Mouse (Mus musculus) brain, adult 2 months (tissue): ENCODE data around the gene Ermp1.

Experiments used
- DNase-seq: peaks from one replicate; pipeline ENCODE4 v3.0.0; 2011; ENCODE audit warnings: low read depth, low spot score

The Ermp1 gene

DNA sequence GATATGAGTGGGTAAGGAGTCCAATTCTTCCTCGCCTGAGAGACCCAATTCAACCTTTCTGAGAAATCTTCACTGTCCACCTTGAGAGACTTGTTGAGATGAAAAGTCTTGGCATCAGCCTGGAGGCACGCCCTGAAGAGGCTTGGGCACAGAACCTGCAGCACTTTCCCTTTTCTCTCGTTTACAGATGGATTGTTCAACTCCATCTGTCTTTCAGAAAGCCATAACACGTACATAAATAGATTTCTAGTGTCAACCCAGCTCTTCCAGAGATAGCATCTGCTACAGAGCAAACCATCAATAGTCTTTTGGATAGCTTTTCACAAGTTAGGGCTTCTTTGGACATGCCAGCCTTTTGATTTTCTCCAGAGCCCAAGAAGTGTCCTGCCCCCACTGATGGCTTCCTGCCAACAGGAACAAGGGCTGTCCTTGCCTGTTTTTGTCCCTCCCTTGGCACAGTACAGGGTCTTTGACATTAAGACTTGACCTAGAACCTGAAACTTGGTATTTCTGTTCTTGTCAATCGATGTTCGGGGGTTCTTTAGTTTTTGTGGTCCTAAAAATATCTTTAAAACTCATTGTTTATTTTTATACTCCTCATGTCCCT is 13.9 kb upstream of the Ermp1 start:
- DNase-seq, result peak; percentile 61

GRCm38 (mm10) chr19:29660835-29661764 is 12.9 kb upstream of the Ermp1 start:
- peak; percentile 72 for DNase-seq

GRCm38 (mm10) chr19:29659705-29660104 is 11.5 kb upstream of the Ermp1 start:
- DNase-seq, result no peak

DNA sequence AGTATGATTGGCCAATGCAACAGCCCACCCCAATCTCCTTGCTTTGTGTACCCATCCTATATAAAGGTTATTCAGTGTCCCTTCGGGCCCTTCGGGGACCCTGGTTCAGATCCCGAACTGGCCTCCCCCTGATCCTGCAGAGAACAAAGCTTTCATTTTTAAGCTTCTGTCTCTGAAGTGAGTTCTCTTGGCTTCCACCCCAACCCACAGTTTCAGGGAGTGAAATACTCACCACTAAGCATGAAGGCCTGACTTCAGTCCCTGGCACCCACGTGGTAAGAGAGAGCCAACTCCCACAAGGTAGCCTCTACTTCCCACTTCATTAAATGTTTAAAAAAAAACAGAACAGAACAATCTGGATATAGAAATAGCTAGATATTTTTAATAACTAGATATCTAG is 10.6 kb upstream of the Ermp1 start:
- DNase-seq, result no peak

DNA sequence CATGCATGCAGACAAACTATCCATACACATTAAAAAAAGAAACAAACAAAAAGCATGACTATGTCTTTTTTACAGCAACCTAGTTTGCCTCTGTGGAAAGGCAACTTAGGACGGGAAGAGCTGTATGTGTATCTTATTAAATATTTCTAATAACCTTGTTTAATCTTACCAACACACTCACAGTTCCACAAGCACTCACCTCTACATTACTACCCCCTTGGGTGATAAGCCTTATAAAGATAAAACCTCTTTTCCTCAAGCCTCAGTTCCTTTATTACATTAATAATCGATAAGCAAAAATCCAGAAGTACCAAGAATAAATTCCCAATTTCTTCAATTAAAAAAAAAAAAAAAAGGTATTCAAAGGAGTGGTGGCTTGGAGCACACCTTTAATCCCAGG is 9.3 kb upstream of the Ermp1 start:
- DNase-seq, result no peak

DNA sequence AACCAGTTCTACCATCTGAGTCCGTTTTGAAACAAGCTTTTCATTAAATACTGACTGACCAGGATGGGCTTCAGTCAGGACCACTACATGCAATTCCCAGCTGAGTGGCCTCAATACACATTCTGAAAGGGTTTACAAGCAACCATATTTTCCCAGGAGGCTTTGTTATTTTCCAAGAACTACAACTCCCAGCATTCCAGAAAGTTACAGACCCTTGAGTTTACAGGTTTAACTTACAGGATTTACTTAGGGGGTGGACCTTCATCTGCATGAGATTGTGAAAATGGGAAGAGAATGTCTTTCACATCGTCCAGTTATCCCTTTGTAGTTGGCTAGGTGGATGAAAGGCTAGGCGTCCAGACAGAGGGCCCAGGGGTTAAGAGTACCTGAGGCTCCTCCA is 8.8 kb upstream of the Ermp1 start:
- no peak for DNase-seq

DNA sequence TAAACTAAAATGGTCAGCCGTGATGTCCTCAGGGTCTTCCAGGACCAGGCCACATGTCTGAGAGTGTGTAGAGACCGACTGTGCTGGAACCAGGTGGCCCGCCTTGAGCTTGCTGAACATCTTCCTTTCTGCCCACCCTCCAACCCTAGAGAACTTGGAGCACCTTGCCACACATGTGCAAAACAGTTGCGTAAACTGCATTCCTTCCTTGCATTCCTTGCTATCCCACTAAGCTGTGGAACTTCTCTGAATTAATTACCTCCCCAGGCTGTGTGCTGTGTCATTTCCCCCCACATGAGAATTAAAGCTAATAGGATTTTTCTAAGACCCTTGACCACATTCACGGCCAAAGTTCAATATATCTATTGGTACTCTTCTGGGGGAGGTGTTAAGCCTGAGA is 8.4 kb upstream of the Ermp1 start:
- DNase-seq, result no peak

DNA sequence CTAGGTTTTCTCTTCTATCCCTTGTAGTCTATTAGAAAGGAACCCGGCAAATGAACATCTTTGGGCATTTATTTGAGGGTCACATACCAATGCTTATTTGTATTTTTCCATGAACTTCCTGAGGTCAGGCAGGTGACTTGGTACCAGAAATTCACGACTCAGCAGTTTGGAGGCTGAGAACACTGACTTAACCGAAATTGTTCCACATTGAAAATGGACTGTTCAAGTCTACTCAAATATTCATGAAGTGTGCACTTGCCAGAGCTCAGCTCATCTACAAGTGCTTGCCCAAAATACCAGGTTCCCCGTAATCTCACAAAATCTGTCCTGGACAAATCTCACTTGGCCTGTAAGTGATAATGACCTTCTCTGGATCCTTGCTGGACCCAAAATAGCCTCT is 7.8 kb upstream of the Ermp1 start:
- DNase-seq, result peak; percentile 20

- DNase-seq, result peak; percentile 50
Observed at GRCm38 (mm10) chr19:29655148-29655547, 6.9 kb upstream of the Ermp1 start.

DNA sequence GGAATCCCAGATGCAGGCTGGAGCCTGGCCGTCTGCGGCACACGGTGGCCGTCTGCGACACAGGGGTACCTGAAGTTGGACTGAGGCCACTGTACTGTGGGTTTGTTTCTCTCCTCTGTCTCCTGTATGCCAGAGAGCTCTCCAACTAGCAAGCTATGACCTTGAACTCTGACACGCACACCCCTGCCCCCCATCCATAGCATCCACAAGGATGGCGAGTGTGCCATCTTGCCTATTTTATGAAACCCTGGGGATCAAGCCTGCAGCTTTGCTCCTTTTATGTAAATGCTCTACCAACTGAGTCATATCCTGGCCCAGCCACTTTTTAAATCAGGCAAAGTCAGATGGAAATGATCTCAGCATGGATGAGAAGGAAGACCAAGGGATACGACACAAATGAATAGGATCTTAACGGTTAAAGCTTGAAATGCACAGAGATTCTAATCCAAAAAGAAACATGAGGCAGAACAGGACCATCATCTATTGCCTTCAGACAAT is 5.6 kb upstream of the Ermp1 start:
- DNase-seq, result no peak

GRCm38 (mm10) chr19:29649683-29650082 is 1.5 kb upstream of the Ermp1 start:
- no peak for DNase-seq

DNA sequence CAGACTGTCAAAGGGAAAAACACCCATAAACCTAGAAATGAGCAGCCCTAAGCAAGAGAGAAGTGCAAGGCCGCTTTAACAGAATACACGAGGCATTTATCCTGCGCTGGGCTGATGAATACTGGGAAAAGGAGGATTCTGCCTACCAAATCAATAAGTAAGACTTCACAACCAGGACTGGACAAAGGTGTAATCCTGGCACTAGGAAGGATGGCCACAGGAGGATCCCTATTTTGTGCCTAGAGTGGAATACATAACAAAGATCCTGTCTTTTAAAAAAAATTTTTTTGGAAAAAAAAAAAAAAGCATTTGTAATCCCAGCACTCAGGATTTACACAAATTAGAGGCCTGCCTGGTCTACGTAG is 317 bp upstream of the Ermp1 start:
- no peak for DNase-seq

GRCm38 (mm10) chr19:29644747-29645146 is 3.5 kb downstream of the Ermp1 start:
- DNase-seq, result no peak

DNA sequence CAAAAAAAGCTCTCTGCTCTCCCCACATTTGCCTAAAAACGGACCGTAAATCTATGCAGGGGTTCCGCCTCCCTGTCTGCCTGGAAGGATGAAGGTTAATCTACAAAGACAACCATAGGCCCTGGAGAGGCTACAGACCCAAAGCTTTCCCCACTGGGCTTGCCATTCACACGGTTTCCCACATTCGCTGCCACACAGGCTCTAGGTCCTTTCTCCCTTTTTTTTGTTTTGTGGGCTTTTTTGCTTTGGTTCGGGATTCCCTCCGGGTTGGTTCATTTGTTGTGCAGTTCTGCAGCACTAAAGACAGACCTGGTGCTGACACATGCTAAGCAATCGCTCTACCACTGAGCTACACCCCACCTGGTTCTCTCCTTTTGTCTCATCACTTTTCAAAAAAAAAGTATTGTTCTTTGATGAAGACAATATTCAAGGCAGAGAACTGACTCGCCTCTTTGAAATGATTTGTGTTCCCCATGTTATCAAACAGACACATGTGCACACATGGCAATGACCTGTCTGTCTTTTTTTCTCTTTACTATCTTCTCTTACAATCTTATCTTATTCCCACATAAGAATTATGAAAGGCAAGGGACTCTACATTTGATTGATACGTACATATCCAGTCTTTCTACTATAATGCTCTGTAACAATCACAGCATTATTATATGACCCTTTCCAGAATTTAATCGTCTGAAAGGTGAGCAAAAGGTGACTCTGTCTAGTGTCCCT is 4.9 kb downstream of the Ermp1 start:
- no peak for DNase-seq

- peak; percentile 24 for DNase-seq
Observed at GRCm38 (mm10) chr19:29642211-29642610, 6.0 kb downstream of the Ermp1 start.

DNA sequence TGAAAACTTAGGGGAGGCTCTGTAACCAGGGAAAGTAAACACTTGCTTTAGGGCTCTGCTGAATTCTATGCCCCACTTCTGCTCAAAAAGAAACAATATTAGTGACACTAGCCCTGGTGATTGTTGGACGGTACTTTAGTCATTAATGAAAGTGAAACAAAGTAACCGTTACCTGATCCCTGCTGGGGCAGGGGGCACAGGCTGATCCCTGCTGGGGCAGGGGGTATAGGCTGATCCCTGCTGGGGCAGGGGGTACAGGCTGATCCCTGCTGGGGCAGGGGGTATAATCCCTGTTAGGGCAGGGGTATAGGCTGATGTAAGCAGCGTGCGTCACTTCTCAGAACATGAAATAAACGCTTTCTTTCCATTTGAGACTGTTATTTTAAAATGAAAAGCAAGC is 6.7 kb downstream of the Ermp1 start:
- DNase-seq, result no peak

GRCm38 (mm10) chr19:29641055-29641454 is 7.2 kb downstream of the Ermp1 start:
- DNase-seq, result peak; percentile 72

- no peak for DNase-seq
Observed at GRCm38 (mm10) chr19:29612102-29612501, 36.1 kb downstream of the Ermp1 start.

DNA sequence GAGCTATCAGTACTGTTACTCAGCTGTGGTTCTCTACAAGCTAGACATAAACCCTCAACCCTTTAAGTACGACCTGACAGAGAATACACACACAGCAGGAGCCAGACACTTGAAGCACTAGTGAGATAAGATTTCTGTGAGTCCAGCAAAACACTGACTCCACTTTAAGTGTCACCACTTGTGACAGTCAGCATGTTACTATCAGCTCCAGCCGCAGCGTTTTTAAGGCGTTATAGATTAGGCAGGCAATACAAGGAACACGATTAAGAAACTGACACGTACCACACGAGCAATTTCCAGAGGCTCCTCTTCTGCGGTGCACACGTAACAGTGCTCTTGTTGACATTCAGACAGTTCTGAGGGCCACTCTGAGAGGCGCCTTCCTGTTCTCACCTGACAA is 37.3 kb downstream of the Ermp1 start:
- DNase-seq, result no peak

DNA sequence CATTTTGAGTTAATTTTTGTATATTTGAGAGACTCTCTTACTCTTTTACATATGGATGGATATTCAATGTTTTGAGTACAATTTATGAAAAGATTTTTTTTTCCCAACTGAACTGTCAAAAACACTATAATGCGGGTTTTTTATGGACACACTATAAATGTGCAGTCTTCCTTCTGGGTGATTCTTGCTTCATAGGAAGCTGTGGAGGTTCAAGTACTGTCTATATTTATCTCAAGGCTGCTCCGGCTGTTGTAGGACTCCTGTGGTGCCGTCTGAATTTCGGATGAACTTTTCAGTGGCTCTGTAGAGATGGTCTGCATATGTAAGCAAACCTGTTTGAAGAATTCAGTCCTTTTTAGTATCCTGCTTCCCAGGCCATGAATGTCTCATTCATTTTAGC is 40.0 kb downstream of the Ermp1 start:
- DNase-seq, result peak; percentile 28

DNA sequence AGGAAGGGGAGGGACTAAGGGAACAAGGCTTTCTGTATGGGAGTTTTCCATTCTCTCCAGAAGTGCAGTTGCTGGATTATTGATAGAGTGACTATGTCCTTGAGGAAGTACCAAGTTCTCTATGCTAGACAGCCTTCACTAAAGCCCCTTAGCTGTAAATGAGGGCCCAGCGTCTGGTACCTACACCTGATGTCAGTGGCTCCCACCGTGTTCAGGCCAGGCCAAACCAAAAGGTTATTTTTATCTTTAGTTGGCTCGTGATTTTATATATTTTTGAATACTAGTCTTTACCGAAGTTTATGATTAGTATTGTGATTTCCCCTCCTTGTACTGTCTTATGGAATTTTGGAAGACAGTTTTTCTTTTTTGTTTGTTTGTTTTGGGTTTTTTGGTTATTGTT is 40.7 kb downstream of the Ermp1 start:
- DNase-seq, result no peak

GRCm38 (mm10) chr19:29604653-29605052 is 43.6 kb downstream of the Ermp1 start:
- DNase-seq, result no peak
